Mouse (Mus musculus) bone marrow macrophage, adult 2 months (primary cell): ENCODE data around the gene Fabp7.

Experiments used
- CTCF ChIP-seq: IDR thresholded peaks from 2 replicates; pipeline ENCODE4 v1.5.1; 2012; ENCODE audit warnings: low read depth, mild to moderate bottlenecking, low read length, moderate library complexity
- POLR2A ChIP-seq: IDR thresholded peaks from 2 replicates; pipeline ENCODE4 v1.6.1; 2012; ENCODE audit warnings: mild to moderate bottlenecking, low read depth, low read length, borderline replicate concordance

- TF ChIP-seq POLR2A (no peak), CTCF (no peak)
These were observed 871 bp downstream of the Fabp7 start for GRCm38 (mm10) chr10:57785552-57785951.
